Mouse (Mus musculus) ES-E14 (cell line): Measurements from ENCODE around the gene Adamts7.

Experiments used
- CHD2 ChIP-seq: IDR thresholded peaks from 2 replicates; pipeline ENCODE4 v1.6.1; 2014; ENCODE audit warnings: mild to moderate bottlenecking, low read depth, low read length, inconsistent platforms
- HCFC1 ChIP-seq: IDR thresholded peaks from 2 replicates; pipeline ENCODE4 v1.6.1; 2012; ENCODE audit warnings: low read length, inconsistent platforms, borderline replicate concordance; ENCODE audit not compliant: insufficient read depth
- MAFK ChIP-seq: IDR thresholded peaks from 2 replicates; pipeline ENCODE4 v1.6.1; 2014; ENCODE audit warnings: mild to moderate bottlenecking, low read depth, low read length, inconsistent platforms; ENCODE audit not compliant: insufficient read depth
- ZC3H11A ChIP-seq: IDR thresholded peaks from 2 replicates; pipeline ENCODE4 v1.6.1; 2012; ENCODE audit warnings: low read depth, mild to moderate bottlenecking, inconsistent platforms, low read length, borderline replicate concordance
- ZNF384 ChIP-seq: IDR thresholded peaks from 2 replicates; pipeline ENCODE4 v1.6.1; 2012; ENCODE audit warnings: low read depth, low read length, inconsistent platforms

GRCm38 (mm10) chr9:90226742-90227096 is 63.9 kb downstream of the Adamts7 start:
- TF ChIP-seq CHD2 (no peak), ZC3H11A (no peak), HCFC1 (no peak), MAFK (peak; percentile 64; the same call in 1 of the 2 replicates), ZNF384 (no peak)
